Mouse (Mus musculus) thymus, postnatal 25 days (tissue): ENCODE data around the gene Gm38431.

Source experiments
- DNase-seq: peaks from one replicate; pipeline ENCODE4 v3.0.0; 2022

The Gm38431 gene

GRCm38 (mm10) chr9:21091707-21092320, at the start of gene Gm38431, which contains the start of gene Raver1:
Gene Gm38431, minus strand, starts transcription at chr9:21091997.
Gene Raver1, minus strand, starts transcription at chr9:21092008.
- peak; percentile 97 for DNase-seq

GRCm38 (mm10) chr9:21138386-21138785, 46.6 kb upstream of the Gm38431 start:
- no peak for DNase-seq

GRCm38 (mm10) chr9:21137229-21137628, 45.4 kb upstream of the Gm38431 start:
- peak; percentile 76 for DNase-seq

GRCm38 (mm10) chr9:21136401-21136800, 44.6 kb upstream of the Gm38431 start:
- peak; percentile 38 for DNase-seq

GRCm38 (mm10) chr9:21135941-21136381, 44.2 kb upstream of the Gm38431 start:
- DNase-seq = no peak

GRCm38 (mm10) chr9:21135329-21135890, 43.6 kb upstream of the Gm38431 start:
- no peak for DNase-seq

GRCm38 (mm10) chr9:21134595-21135328, 43.0 kb upstream of the Gm38431 start:
- DNase-seq = no peak

- DNase-seq = peak; percentile 61
These were observed 41.4 kb upstream of the Gm38431 start for GRCm38 (mm10) chr9:21133064-21133707.

GRCm38 (mm10) chr9:21132102-21132775, 40.4 kb upstream of the Gm38431 start:
- no peak for DNase-seq

GRCm38 (mm10) chr9:21131059-21131956, 39.5 kb upstream of the Gm38431 start, which contains the start of gene Tyk2:
Gene Tyk2, minus strand, starts transcription at chr9:21131243.
- DNase-seq = peak; percentile 88

- no peak for DNase-seq
These were observed 34.4 kb upstream of the Gm38431 start for GRCm38 (mm10) chr9:21126259-21126627.

- no peak for DNase-seq
These were observed 33.9 kb upstream of the Gm38431 start for GRCm38 (mm10) chr9:21125502-21126258.

- no peak for DNase-seq
These were observed 33.0 kb upstream of the Gm38431 start for GRCm38 (mm10) chr9:21124837-21125236.

GRCm38 (mm10) chr9:21121483-21121882, 29.7 kb upstream of the Gm38431 start:
- DNase-seq = no peak

- DNase-seq = no peak
These were observed 25.3 kb upstream of the Gm38431 start for GRCm38 (mm10) chr9:21117073-21117472.

GRCm38 (mm10) chr9:21115105-21115504, 23.3 kb upstream of the Gm38431 start:
- DNase-seq = no peak

GRCm38 (mm10) chr9:21114190-21114589, 22.4 kb upstream of the Gm38431 start:
- DNase-seq = no peak

GRCm38 (mm10) chr9:21113751-21114150, 22.0 kb upstream of the Gm38431 start:
- DNase-seq = no peak

- DNase-seq = no peak
These were observed 15.9 kb upstream of the Gm38431 start for GRCm38 (mm10) chr9:21107607-21108237.

GRCm38 (mm10) chr9:21105760-21106564, 14.2 kb upstream of the Gm38431 start:
- no peak for DNase-seq
